Mouse (Mus musculus): ENCODE measurements around the gene Ctc1. TPM values are rescaled to one million over a fixed set of nuclear protein-coding genes. Genes with fewer than 3 reads are reported as not detected.
A peak's percentile ranks its signal among the peaks of the same experiment; 100 is the strongest.

Gene Ctc1
- polyA plus RNA-seq, 1 experiment from 2014 or later = 57.5 TPM

- Histone ChIP-seq H3K4me1 (replicated peaks; ENCODE audit: control insufficient read depth, insufficient read depth, low read length) (peaks cover 25% of the 10 kb centered on the region), H3K4me2 (peak overlapping the region; percentile 98), H3K9me3 (ENCODE audit: control insufficient read depth, low read length) (no peaks in the 10 kb centered on the region), H3K9ac (ENCODE audit: low read depth, low read length) (peak overlapping the region; percentile 67), H3K4me3 (ENCODE audit: low read depth, low read length) (peak overlapping the region; percentile 63), H3K27me3 (replicated peaks; ENCODE audit: control insufficient read depth, insufficient read depth, low read length) (no peaks in the 10 kb centered on the region), H3K27ac (ENCODE audit: low read depth, low read length) (peak overlapping the region; percentile 22), H3K36me3 (ENCODE audit: control insufficient read depth, insufficient read depth, low read length) (peaks cover 23% of the 10 kb centered on the region)
- WGBS = 10% methylated on average over 20 of the region's 20 CpGs
- peak; percentile 87 for DNase-seq (ENCODE audit: low spot score)
- ATAC-seq (replicated peaks; ENCODE audit: low FRiP score) = 0 out of 2 replicates have a peak, but pooled peaks have one; percentile 18
Observed at GRCm38 (mm10) chr11:69036486-69037230, 20.9 kb downstream of the Ctc1 start.

- peaks cover 25% of the 10 kb centered on the region for H3K4me1 ChIP-seq (replicated peaks; ENCODE audit: control insufficient read depth, insufficient read depth, low read length)
- H3K4me2 ChIP-seq = peak overlapping the region; percentile 98
- H3K27me3 ChIP-seq (replicated peaks; ENCODE audit: control insufficient read depth, insufficient read depth, low read length) = no peaks in the 10 kb centered on the region
- H3K36me3 ChIP-seq (ENCODE audit: control insufficient read depth, insufficient read depth, low read length) = peaks cover 21% of the 10 kb centered on the region
- H3K27ac ChIP-seq (ENCODE audit: low read depth, low read length) = peak overlapping the region; percentile 11; the same call in 1 of the 2 replicates
- ATAC-seq (replicated peaks; ENCODE audit: low FRiP score) (peak; percentile 56), DNase-seq (ENCODE audit: low spot score) (peak; percentile 90)
- under 1% methylated on average over 34 of the region's 34 CpGs for WGBS
- H3K9me3 ChIP-seq (ENCODE audit: control insufficient read depth, low read length) = no peaks in the 10 kb centered on the region
- H3K4me3 ChIP-seq (ENCODE audit: low read depth, low read length) = peak overlapping the region; percentile 63
- H3K9ac ChIP-seq (ENCODE audit: low read depth, low read length) = peak overlapping the region; percentile 67
Observed at GRCm38 (mm10) chr11:69037231-69038061, 21.7 kb downstream of the Ctc1 start.

GRCm38 (mm10) chr11:69038173-69038572, 22.5 kb downstream of the Ctc1 start:
- Histone ChIP-seq H3K9ac (ENCODE audit: low read depth, low read length) (no peak overlapping the region), H3K4me2 (peak overlapping the region; percentile 98), H3K4me3 (ENCODE audit: low read depth, low read length) (peak overlapping the region; percentile 24), H3K4me1 (replicated peaks; ENCODE audit: control insufficient read depth, insufficient read depth, low read length) (peaks cover 25% of the 10 kb centered on the region), H3K27ac (ENCODE audit: low read depth, low read length) (no peak overlapping the region), H3K36me3 (ENCODE audit: control insufficient read depth, insufficient read depth, low read length) (peaks cover 21% of the 10 kb centered on the region), H3K27me3 (replicated peaks; ENCODE audit: control insufficient read depth, insufficient read depth, low read length) (no peaks in the 10 kb centered on the region), H3K9me3 (ENCODE audit: control insufficient read depth, low read length) (no peaks in the 10 kb centered on the region)
- ATAC-seq (replicated peaks; ENCODE audit: low FRiP score) (no peak), DNase-seq (ENCODE audit: low spot score) (no peak)
- WGBS = 71% methylated on average over 5 of the region's 5 CpGs

DNA sequence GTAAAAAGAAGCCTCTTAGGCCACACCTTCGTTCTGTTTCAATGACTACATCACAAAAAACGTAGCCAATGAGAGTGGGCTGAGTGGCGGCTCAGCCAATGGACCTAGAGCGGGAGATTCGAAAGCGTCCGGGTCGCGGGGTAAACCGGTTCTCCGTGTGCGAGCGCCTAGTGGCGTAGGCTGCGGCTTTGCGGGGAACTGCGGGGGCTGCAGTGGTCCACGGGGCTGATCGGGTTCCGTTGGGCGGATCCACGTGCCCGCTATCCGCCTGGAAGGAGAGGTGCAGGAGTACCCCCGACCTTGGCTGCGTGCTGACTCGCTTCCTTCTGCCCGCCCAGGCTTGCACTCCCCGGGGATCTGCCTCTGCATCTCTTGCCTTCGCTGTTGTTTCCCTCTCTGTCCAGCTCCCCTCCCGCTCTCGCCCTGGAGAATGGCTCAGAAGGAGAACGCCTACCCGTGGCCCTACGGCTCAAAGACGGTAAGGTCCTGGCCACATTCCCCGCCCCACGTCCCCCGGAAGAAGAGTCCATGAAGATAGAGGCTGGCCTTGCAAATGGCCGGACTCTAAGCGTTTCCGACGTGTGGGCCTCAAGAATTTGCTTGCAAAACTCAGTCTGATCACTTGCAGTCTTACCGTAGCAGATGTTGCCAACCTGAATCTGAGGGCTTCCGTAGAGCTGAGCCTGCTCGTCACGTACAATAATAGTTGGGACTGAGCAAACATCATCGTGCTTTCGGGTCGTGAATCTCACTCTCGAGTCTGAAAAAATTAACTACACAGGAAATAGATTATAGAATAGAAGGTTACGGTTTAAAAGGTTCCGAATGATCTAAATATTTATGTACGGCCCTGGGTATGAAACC, 30.1 kb downstream of the Ctc1 start, which contains the start of gene Aurkb:
Gene Aurkb (plus strand): TSS at position 117 of the 864 bp plus-strand sequence.
- Histone ChIP-seq H3K27ac (ENCODE audit: low read depth, low read length) (peak within 1 kb of the TSS; percentile 95), H3K36me3 (ENCODE audit: control insufficient read depth, insufficient read depth, low read length) (peaks cover 22% of the 10 kb centered on the region), H3K4me2 (peak within 1 kb of the TSS; percentile 97), H3K27me3 (replicated peaks; ENCODE audit: control insufficient read depth, insufficient read depth, low read length) (no peaks in the 10 kb centered on the region), H3K4me1 (replicated peaks; ENCODE audit: control insufficient read depth, insufficient read depth, low read length) (peaks cover 18% of the 10 kb centered on the region), H3K9ac (ENCODE audit: low read depth, low read length) (peak within 1 kb of the TSS; percentile 97), H3K4me3 (ENCODE audit: low read depth, low read length) (peak within 1 kb of the TSS; percentile 94), H3K9me3 (ENCODE audit: control insufficient read depth, low read length) (no peaks in the 10 kb centered on the region)
- ATAC-seq (replicated peaks; ENCODE audit: low FRiP score) = peak; percentile 82
- WGBS = under 1% methylated on average over 54 of the region's 54 CpGs
- peak; percentile 87 for DNase-seq (ENCODE audit: low spot score)

DNA sequence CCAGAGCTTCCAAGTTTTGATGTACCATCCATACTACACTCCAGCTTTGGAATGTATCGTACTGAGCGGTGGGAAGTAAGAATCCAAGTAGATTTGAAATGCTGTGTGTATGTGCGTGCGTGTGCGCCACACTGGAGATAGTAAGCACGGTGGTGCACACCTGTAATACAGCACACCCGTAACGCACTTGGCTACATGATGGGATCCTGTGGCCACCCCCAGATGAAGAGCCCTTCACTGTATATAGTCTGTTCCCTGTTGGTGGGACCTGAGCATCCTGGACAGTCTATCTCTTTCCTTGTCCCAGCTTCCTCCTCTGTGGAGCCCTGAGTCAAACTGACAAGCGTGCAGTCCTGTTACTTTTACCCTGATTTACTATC, 30.7 kb downstream of the Ctc1 start:
- H3K4me3 ChIP-seq (ENCODE audit: low read depth, low read length) = peak overlapping the region; percentile 94
- H3K27me3 ChIP-seq (replicated peaks; ENCODE audit: control insufficient read depth, insufficient read depth, low read length) = no peaks in the 10 kb centered on the region
- peaks cover 27% of the 10 kb centered on the region for H3K36me3 ChIP-seq (ENCODE audit: control insufficient read depth, insufficient read depth, low read length)
- H3K27ac ChIP-seq (ENCODE audit: low read depth, low read length) = peak overlapping the region; percentile 95
- ATAC-seq (replicated peaks; ENCODE audit: low FRiP score) (no peak), DNase-seq (ENCODE audit: low spot score) (no peak)
- peak overlapping the region; percentile 97 for H3K9ac ChIP-seq (ENCODE audit: low read depth, low read length)
- H3K4me2 ChIP-seq = peak overlapping the region; percentile 97
- WGBS = 18% methylated on average over 9 of the region's 9 CpGs
- H3K4me1 ChIP-seq (replicated peaks; ENCODE audit: control insufficient read depth, insufficient read depth, low read length) = peaks cover 18% of the 10 kb centered on the region
- no peaks in the 10 kb centered on the region for H3K9me3 ChIP-seq (ENCODE audit: control insufficient read depth, low read length)

DNA sequence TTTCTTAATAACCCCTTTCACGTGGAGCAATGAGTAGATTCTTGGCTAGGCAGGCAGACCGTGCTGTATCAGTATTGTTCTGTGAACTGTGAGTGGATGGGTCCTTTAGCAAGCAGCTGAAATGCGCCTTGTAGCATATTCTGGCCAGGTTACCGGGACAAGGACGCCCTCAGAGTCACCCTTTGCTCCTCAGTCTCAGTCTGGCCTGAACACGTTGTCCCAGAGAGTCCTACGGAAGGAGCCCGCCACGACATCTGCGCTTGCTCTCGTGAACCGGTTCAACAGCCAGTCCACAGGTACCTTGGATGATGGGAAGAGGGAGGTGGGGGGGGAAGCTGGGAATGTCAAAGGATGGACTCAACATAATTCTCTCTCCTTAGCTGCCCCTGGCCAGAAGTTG, 31.9 kb downstream of the Ctc1 start:
- peak overlapping the region; percentile 97 for H3K4me2 ChIP-seq
- H3K4me1 ChIP-seq (replicated peaks; ENCODE audit: control insufficient read depth, insufficient read depth, low read length) = peaks cover 18% of the 10 kb centered on the region
- no peaks in the 10 kb centered on the region for H3K9me3 ChIP-seq (ENCODE audit: control insufficient read depth, low read length)
- DNase-seq (ENCODE audit: low spot score) (no peak), ATAC-seq (replicated peaks; ENCODE audit: low FRiP score) (no peak)
- peak overlapping the region; percentile 94 for H3K4me3 ChIP-seq (ENCODE audit: low read depth, low read length)
- no peaks in the 10 kb centered on the region for H3K27me3 ChIP-seq (replicated peaks; ENCODE audit: control insufficient read depth, insufficient read depth, low read length)
- peaks cover 31% of the 10 kb centered on the region for H3K36me3 ChIP-seq (ENCODE audit: control insufficient read depth, insufficient read depth, low read length)
- WGBS = 91% methylated on average over 12 of the region's 12 CpGs
- peak overlapping the region; percentile 13; the same call in 1 of the 2 replicates for H3K9ac ChIP-seq (ENCODE audit: low read depth, low read length)
- H3K27ac ChIP-seq (ENCODE audit: low read depth, low read length) = no peak overlapping the region

GRCm38 (mm10) chr11:69048151-69048550, 32.4 kb downstream of the Ctc1 start:
- ATAC-seq (replicated peaks; ENCODE audit: low FRiP score) = no peak
- DNase-seq (ENCODE audit: low spot score) = no peak
- Histone ChIP-seq H3K27ac (ENCODE audit: low read depth, low read length) (no peak overlapping the region), H3K36me3 (ENCODE audit: control insufficient read depth, insufficient read depth, low read length) (peaks cover 31% of the 10 kb centered on the region), H3K9me3 (ENCODE audit: control insufficient read depth, low read length) (no peaks in the 10 kb centered on the region), H3K4me3 (ENCODE audit: low read depth, low read length) (no peak overlapping the region; the same call in 1 of the 2 replicates), H3K9ac (ENCODE audit: low read depth, low read length) (no peak overlapping the region), H3K27me3 (replicated peaks; ENCODE audit: control insufficient read depth, insufficient read depth, low read length) (no peaks in the 10 kb centered on the region), H3K4me2 (no peak overlapping the region), H3K4me1 (replicated peaks; ENCODE audit: control insufficient read depth, insufficient read depth, low read length) (peaks cover 18% of the 10 kb centered on the region)
- WGBS = 90% methylated on average over 14 of the region's 14 CpGs

DNA sequence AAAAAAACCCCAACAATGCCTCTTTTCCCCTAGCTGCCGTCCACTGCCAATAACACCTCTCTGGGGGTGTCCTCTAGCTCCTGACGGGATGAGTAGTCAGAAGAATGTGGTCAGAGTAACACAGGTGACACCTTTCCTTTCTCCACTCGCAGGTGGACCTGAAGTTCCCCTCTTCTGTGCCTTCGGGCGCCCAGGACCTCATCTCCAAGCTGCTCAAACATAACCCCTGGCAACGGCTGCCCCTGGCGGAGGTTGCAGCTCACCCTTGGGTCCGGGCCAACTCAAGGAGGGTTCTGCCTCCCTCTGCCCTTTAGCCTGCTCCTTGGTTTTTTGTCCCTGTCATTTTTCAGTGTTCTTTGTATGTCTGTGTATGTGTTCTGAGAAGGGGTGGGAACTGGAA, 35.0 kb downstream of the Ctc1 start:
- DNase-seq (ENCODE audit: low spot score) (no peak), ATAC-seq (replicated peaks; ENCODE audit: low FRiP score) (no peak)
- peaks cover 35% of the 10 kb centered on the region for H3K36me3 ChIP-seq (ENCODE audit: control insufficient read depth, insufficient read depth, low read length)
- H3K27ac ChIP-seq (ENCODE audit: low read depth, low read length) = no peak overlapping the region
- peaks cover 14% of the 10 kb centered on the region for H3K4me1 ChIP-seq (replicated peaks; ENCODE audit: control insufficient read depth, insufficient read depth, low read length)
- 89% methylated on average over 8 of the region's 8 CpGs for WGBS
- H3K4me2 ChIP-seq = no peak overlapping the region
- H3K4me3 ChIP-seq (ENCODE audit: low read depth, low read length) = no peak overlapping the region
- no peaks in the 10 kb centered on the region for H3K27me3 ChIP-seq (replicated peaks; ENCODE audit: control insufficient read depth, insufficient read depth, low read length)
- no peaks in the 10 kb centered on the region for H3K9me3 ChIP-seq (ENCODE audit: control insufficient read depth, low read length)
- H3K9ac ChIP-seq (ENCODE audit: low read depth, low read length) = no peak overlapping the region
